Mouse (Mus musculus): ENCODE measurements around the gene Rhob. TPM values are rescaled to one million over a fixed set of nuclear protein-coding genes. Genes with fewer than 3 reads are reported as not detected.

The Rhob gene
- polyA plus RNA-seq, 1 experiment, result 415 TPM

DNA sequence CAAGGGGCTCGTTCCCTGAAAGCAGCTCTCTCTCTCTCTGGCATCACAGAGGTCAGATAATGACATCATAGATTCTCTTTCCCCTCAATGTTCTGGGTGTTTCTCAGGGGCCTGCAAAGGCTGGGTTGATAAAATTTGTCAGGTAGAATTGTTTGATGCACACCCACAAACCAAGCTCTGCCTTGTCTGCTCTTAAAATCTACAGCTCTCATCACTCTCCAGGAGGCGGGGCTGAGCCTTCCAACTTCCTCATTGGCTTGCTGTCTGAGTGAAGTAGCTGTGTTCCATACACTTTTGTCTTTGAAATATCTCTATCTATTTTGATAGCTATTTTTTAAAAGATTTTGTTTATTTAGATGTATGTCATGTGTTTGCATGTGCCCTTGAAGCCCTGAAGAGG, 17.6 kb downstream of the Rhob start:
- no peaks in the 10 kb centered on the region for H3K27me3 ChIP-seq (ENCODE audit: control insufficient read depth, insufficient read depth, insufficient read length)
- no peak overlapping the region for H3ac ChIP-seq (ENCODE audit: control insufficient read depth, insufficient read length)
- H3K4me3 ChIP-seq, result no peak overlapping the region
- H3K36me3 ChIP-seq (ENCODE audit: control insufficient read depth, insufficient read depth), result no peaks in the 10 kb centered on the region
- TF ChIP-seq USF1 (IDR thresholded peaks at IDR 0.05; ENCODE audit: low read depth) (no peak), SRF (IDR thresholded peaks at IDR 0.05; ENCODE audit: control insufficient read depth, insufficient read length, low read depth) (no peak)
- H3K4me2 ChIP-seq (ENCODE audit: low read depth), result no peak overlapping the region
- no peaks in the 10 kb centered on the region for H3K79me2 ChIP-seq (ENCODE audit: control insufficient read depth, insufficient read depth)

DNA sequence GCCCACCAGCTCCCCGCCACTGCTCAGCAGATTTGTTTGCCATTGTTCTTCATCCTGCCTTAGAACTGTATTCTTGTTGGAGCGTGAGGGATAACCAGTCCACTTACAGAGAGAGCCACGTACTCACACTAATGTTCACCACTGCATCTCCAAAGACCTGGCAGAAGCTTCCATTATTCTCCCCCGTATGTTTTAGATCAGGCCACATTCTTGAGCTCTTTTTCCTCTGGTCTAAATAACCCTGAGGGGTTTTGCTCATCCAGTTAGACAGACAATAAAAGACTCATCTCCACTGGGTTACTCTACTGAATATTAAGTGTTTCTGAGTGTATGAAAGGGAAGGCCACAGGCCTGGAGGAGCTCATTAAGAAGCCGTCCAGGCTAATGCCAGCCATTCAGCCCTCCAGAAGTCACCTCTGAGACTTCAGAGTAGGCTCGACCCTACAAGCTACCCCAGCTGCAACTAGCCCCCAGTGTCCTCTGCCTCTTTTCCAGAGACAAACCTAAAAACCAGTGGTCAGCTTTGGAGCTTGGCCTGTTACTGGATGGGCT, 24.9 kb downstream of the Rhob start:
- H3K4me2 ChIP-seq (ENCODE audit: low read depth), result no peak overlapping the region
- no peak overlapping the region for H3K4me3 ChIP-seq
- TF ChIP-seq TCF12 (IDR thresholded peaks at IDR 0.05; ENCODE audit: insufficient read depth, poor library complexity, severe bottlenecking), result no peak
- TF ChIP-seq SRF (IDR thresholded peaks at IDR 0.05; ENCODE audit: control insufficient read depth, insufficient read length, low read depth), result no peak
- no peak for TF ChIP-seq TCF3 (IDR thresholded peaks at IDR 0.05; ENCODE audit: insufficient read length, low read depth)
- TF ChIP-seq MYOG (IDR thresholded peaks at IDR 0.05; ENCODE audit: control insufficient read depth in 1 of 3, insufficient read depth in 1 of 3, insufficient read length in 2 of 3, low read depth in 2 of 3), result no peak
- no peak for TF ChIP-seq POLR2A (IDR thresholded peaks at IDR 0.05; ENCODE audit: insufficient read length, low read depth)
- no peak for TF ChIP-seq MAX (IDR thresholded peaks at IDR 0.05; ENCODE audit: low read depth)
- no peak for TF ChIP-seq CEBPB (IDR thresholded peaks at IDR 0.05; ENCODE audit: insufficient read depth, poor library complexity, severe bottlenecking)
- no peak for TF ChIP-seq POLR2AphosphoS2 (IDR thresholded peaks at IDR 0.05; ENCODE audit: insufficient read length, low read depth)
- no peak overlapping the region for H3ac ChIP-seq (ENCODE audit: control insufficient read depth, insufficient read length)
- H3K36me3 ChIP-seq (ENCODE audit: control insufficient read depth, insufficient read depth), result no peaks in the 10 kb centered on the region
- H3K27me3 ChIP-seq (ENCODE audit: control insufficient read depth, insufficient read depth, insufficient read length), result no peaks in the 10 kb centered on the region
- H3K79me2 ChIP-seq (ENCODE audit: control insufficient read depth, insufficient read depth), result no peaks in the 10 kb centered on the region

DNA sequence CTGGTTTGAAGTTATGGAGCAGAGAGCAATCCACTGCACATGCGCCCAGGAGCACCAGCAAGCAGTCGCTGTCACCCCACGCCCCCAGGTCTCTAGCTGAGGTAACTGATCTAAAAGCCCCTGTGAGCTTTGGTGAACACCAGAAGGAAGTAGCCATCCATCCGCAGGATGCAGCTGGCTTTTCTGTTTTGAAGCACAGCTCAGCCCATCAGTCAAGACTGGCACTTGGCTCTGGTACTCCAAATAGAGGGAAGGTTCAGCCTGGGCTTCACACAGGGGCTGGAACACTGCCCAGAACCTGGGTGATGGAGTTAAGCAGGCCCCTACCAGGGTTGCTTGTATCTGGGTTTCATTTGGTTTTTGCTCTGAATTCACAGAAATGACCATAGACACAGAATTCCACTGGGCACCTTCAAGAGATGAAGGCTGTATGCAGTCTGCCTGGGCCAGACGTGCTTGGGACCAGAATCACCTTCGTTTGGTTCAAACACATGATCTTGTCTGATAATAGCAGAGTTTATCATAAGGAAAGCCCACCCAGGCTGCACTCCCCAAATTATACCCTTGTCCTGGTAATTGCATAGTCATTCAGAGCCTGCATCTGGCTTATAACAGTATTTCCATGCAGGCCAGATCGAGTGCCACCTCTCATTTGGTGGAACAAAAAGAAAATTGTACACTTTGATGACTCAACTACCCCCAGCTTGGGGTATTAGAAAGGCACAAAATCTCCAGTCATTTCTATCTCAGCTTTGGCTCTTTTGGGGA, 27.0 kb downstream of the Rhob start:
- H3K79me2 ChIP-seq (ENCODE audit: control insufficient read depth, insufficient read depth), result no peaks in the 10 kb centered on the region
- TF ChIP-seq TCF3 (IDR thresholded peaks at IDR 0.05; ENCODE audit: insufficient read length, low read depth) (no peak), USF1 (IDR thresholded peaks at IDR 0.05; ENCODE audit: low read depth) (no peak), MYOD1 (IDR thresholded peaks at IDR 0.05; ENCODE audit: control insufficient read depth in 1 of 3, insufficient read length in 2 of 3, low read depth in 2 of 3) (no peak), MAX (IDR thresholded peaks at IDR 0.05; ENCODE audit: low read depth) (no peak), POLR2AphosphoS2 (IDR thresholded peaks at IDR 0.05; ENCODE audit: insufficient read length, low read depth) (no peak), E2F4 (IDR thresholded peaks at IDR 0.05; ENCODE audit: insufficient read depth) (no peak), SRF (IDR thresholded peaks at IDR 0.05; ENCODE audit: control insufficient read depth, insufficient read length, low read depth) (no peak), CEBPB (IDR thresholded peaks at IDR 0.05; ENCODE audit: insufficient read depth, poor library complexity, severe bottlenecking) (no peak)
- H3K27me3 ChIP-seq (ENCODE audit: control insufficient read depth, insufficient read depth, insufficient read length), result no peaks in the 10 kb centered on the region
- H3K36me3 ChIP-seq (ENCODE audit: control insufficient read depth, insufficient read depth), result no peaks in the 10 kb centered on the region
- H3K4me3 ChIP-seq, result no peak overlapping the region
- H3ac ChIP-seq (ENCODE audit: control insufficient read depth, insufficient read length), result no peak overlapping the region
- no peak overlapping the region for H3K4me2 ChIP-seq (ENCODE audit: low read depth)

- no peaks in the 10 kb centered on the region for H3K36me3 ChIP-seq (ENCODE audit: control insufficient read depth, insufficient read depth)
- no peak overlapping the region for H3ac ChIP-seq (ENCODE audit: control insufficient read depth, insufficient read length)
- TF ChIP-seq POLR2AphosphoS2 (IDR thresholded peaks at IDR 0.05; ENCODE audit: insufficient read length, low read depth), result no peak
- no peak for TF ChIP-seq MYOG (IDR thresholded peaks at IDR 0.05; ENCODE audit: control insufficient read depth in 1 of 3, insufficient read depth in 1 of 3, insufficient read length in 2 of 3, low read depth in 2 of 3)
- no peak for TF ChIP-seq POLR2A (IDR thresholded peaks at IDR 0.05; ENCODE audit: insufficient read length, low read depth)
- no peak for TF ChIP-seq USF1 (IDR thresholded peaks at IDR 0.05; ENCODE audit: low read depth)
- H3K27me3 ChIP-seq (ENCODE audit: control insufficient read depth, insufficient read depth, insufficient read length), result no peaks in the 10 kb centered on the region
- no peak overlapping the region for H3K4me2 ChIP-seq (ENCODE audit: low read depth)
- no peaks in the 10 kb centered on the region for H3K79me2 ChIP-seq (ENCODE audit: control insufficient read depth, insufficient read depth)
- H3K4me3 ChIP-seq, result no peak overlapping the region
Observed at GRCm38 (mm10) chr12:8472051-8472450, 27.8 kb downstream of the Rhob start.

GRCm38 (mm10) chr12:8470962-8471361, 28.8 kb downstream of the Rhob start:
- TF ChIP-seq POLR2A (IDR thresholded peaks at IDR 0.05; ENCODE audit: insufficient read length, low read depth), result no peak
- TF ChIP-seq MYOG (IDR thresholded peaks at IDR 0.05; ENCODE audit: control insufficient read depth in 1 of 3, insufficient read depth in 1 of 3, insufficient read length in 2 of 3, low read depth in 2 of 3), result peak in 1 of 3 experiments; percentile 70
- TF ChIP-seq TCF12 (IDR thresholded peaks at IDR 0.05; ENCODE audit: insufficient read depth, poor library complexity, severe bottlenecking), result peak; percentile 6
- TF ChIP-seq TCF3 (IDR thresholded peaks at IDR 0.05; ENCODE audit: insufficient read length, low read depth), result peak; percentile 18
- TF ChIP-seq MYOD1 (IDR thresholded peaks at IDR 0.05; ENCODE audit: control insufficient read depth in 1 of 3, insufficient read length in 2 of 3, low read depth in 2 of 3), result peak in 1 of 3 experiments; percentile 63
- Histone ChIP-seq H3K4me3 (no peak overlapping the region), H3ac (ENCODE audit: control insufficient read depth, insufficient read length) (no peak overlapping the region), H3K27me3 (ENCODE audit: control insufficient read depth, insufficient read depth, insufficient read length) (no peaks in the 10 kb centered on the region), H3K4me2 (ENCODE audit: low read depth) (no peak overlapping the region), H3K36me3 (ENCODE audit: control insufficient read depth, insufficient read depth) (no peaks in the 10 kb centered on the region), H3K79me2 (ENCODE audit: control insufficient read depth, insufficient read depth) (no peaks in the 10 kb centered on the region)
